Mouse (Mus musculus) right cerebral cortex, postnatal 36 days (tissue): Measurements from ENCODE around the gene Hist1h3c.
"Not testable (repeated sequence)": the region's sequence is repeated elsewhere in the genome, so short reads cannot be mapped to it uniquely, and the experiment has no call there.

Source experiments
- DNase-seq, 2 experiments: peaks; one replicate each; pipeline ENCODE4 v3.0.0; 2022; ENCODE audit warnings: low spot score in 2 of 2, mixed read lengths in 1 of 2

Gene Hist1h3c

GRCm38 (mm10) chr13:23705751-23706356 lies 39.5 kb downstream of the Hist1h3c start:
- DNase-seq, result no peak

- DNase-seq, result not testable (repeated sequence)
Observed at GRCm38 (mm10) chr13:23702801-23703200, 42.6 kb downstream of the Hist1h3c start.

DNA sequence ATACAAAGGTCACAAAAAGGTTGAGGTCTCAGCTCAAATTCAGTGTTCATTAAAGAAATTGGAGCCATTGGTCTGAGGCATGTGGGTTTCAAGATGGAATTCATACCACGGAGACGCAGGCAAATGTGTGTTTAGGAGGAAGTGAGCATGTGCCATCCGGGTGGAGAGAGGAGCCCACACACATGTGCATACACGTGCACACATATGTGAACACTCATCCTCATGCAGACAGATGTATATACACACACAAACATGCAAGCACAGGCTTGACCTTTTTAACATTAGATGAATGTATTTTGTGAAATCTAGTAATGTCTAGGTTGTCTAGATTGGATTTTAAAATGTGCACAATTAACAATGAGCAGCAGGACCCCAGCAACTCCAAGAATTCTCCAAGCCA lies 43.2 kb downstream of the Hist1h3c start:
- no peak for DNase-seq

- peak; percentile 47 to 48 for DNase-seq
Observed at GRCm38 (mm10) chr13:23700786-23701520, 44.4 kb downstream of the Hist1h3c start.

GRCm38 (mm10) chr13:23699767-23700166 lies 45.6 kb downstream of the Hist1h3c start:
- DNase-seq, result no peak

GRCm38 (mm10) chr13:23698996-23699395 lies 46.4 kb downstream of the Hist1h3c start:
- no peak for DNase-seq

DNA sequence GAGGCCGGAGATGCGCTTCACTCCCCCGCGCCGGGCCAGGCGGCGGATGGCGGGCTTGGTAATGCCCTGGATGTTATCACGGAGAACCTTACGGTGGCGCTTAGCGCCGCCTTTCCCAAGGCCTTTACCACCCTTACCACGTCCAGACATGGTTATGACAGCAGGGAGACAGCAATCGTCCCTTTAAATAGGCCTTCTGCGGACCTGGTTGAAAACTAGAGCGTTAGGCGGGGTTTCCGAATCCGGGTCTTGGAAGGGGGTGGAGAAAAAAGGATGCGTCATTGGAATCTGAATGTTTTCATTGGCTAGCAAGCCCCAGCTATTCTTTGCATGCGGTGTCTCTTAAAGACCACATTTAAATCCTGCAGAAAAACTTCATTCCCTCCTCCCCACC lies 47.1 kb downstream of the Hist1h3c start, which contains the start of gene Hist1h4c:
Gene Hist1h4c, minus strand, starts transcription at position 155 of the 394 bp plus-strand sequence.
- DNase-seq, result peak; percentile 95 to 97

DNA sequence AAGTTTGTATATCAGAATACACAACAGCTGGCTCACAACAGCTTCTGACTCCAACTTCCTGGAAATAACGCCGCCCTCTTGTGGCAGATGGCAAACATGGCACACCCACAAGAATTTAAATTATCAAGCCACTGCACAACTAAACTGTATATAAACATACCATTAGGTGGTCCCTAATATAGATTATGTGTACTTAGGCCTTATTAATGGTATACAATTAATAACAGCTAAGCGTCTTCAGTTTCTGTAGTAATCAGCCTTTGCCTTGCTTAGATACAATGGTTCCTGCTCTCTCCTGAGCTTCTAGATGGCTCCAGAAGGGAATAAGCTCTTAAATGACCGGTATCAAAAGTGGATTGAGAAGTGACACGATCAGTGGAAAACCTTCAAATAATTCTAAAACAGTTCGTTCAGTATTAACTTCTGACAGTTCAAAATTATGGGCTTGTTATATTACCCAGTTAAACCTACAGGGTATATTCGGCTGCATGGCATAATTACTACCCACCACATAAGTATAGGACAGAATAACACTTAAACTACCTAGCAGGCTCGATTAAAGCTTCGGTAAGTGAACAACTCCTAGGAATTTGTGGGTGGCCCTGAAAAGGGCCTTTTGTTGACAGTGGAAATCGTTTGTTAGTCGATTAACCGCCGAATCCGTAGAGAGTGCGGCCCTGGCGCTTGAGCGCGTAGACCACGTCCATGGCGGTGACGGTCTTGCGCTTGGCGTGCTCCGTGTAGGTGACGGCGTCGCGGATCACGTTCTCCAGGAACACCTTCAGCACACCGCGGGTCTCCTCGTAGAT lies 47.7 kb downstream of the Hist1h3c start:
- DNase-seq, result no peak

GRCm38 (mm10) chr13:23696061-23696474 lies 49.3 kb downstream of the Hist1h3c start:
- no peak for DNase-seq

DNA sequence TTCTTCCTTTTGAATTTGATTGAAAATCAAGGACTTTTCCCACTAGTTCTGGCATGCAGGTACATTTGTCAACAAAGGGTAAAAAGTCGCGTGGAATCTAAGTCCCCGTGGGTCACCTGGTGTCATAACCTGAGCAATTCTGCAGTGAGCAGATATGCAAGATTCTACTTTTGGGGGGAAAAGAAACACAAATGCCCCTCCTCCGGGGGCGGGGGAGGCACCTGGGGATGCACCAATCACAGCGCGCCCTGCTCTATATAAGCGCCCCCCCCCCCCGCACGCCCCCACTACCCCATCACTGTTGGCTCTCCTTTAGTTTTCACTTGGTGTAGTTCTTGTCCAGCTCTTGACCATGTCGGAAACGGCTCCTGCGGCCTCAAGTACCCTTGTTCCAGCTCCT lies 49.9 kb downstream of the Hist1h3c start, which contains the start of gene Hist1h1t:
Gene Hist1h1t, plus strand, starts transcription at position 301 of the 400 bp plus-strand sequence.
- no peak for DNase-seq
